Comparison of ENCODE assay signal across 14 mouse cellular contexts in the genomic region with DNA sequence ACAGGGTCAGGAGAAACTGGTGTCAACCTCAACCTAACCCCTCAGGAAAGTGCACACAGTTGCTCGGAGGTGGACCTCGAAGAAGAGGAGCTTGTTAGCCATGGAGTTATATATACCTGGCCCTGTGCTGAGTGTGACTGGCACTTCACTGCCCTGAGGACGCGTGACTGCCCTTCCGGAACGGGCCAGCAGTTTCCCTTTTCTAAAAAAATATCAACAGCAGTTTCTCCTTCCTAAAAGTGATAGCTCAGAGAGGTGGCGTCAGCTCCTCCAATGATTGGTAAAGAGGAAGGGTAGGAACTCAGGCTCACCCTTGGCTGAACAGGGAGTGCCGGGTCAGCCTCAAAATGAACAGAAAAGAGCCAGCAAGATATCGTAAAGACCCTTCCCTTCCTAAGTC. TPM values are rescaled to one million over a fixed set of nuclear protein-coding genes. Genes with fewer than 3 reads are reported as not detected.
A peak's percentile ranks its signal among the peaks of the same experiment; 100 is the strongest.
DNase-seq lines count a peak whose midpoint lies in the region; ATAC-seq and TF ChIP-seq lines count a peak whose summit lies in the region.
"Had no signal": no experiment of that assay in that cellular context is flagged by ENCODE, and none has a peak within 500 bp of the region (broad histone marks: within the 10 kb centered on the region; RNA-seq: fewer than 3 reads in every experiment).

No protein-coding gene starts in this region.

- no peak overlapping the region for H3K4me3 ChIP-seq in heart, embryonic 12.5 days
- peak overlapping the region; percentile 90; the same call in 1 of the 2 replicates for H3K4me3 ChIP-seq in spleen, adult 2 months (ENCODE audit: extremely low read depth, insufficient read depth, insufficient read length)
- no peak overlapping the region for H3K4me3 ChIP-seq in lung, postnatal 0 days (ENCODE audit: low read depth, low read length)
- H3K4me3 ChIP-seq in forebrain, embryonic 11.5 days (ENCODE audit: low read depth, low read length), result no peak overlapping the region
- H3K4me3 ChIP-seq: heart, embryonic 10.5 days; hindbrain, embryonic 13.5 days; layer of hippocampus, adult 2 months had no signal

- TF ChIP-seq EP300 in lung, postnatal 0 days (IDR thresholded peaks at IDR 0.05), result no peak

- H3K27ac ChIP-seq in heart, embryonic 12.5 days (ENCODE audit: poor library complexity, severe bottlenecking), result no peak overlapping the region
- H3K27ac ChIP-seq in spleen, adult 2 months (ENCODE audit: insufficient read depth, low read length), result peak overlapping the region; percentile 85
- H3K27ac ChIP-seq in lung, postnatal 0 days (ENCODE audit: low read length), result no peak overlapping the region
- H3K27ac ChIP-seq in forebrain, embryonic 11.5 days (ENCODE audit: low read depth, low read length), result no peak overlapping the region
- H3K27ac ChIP-seq: heart, embryonic 10.5 days; hindbrain, embryonic 13.5 days; layer of hippocampus, adult 2 months had no signal

- WGBS in heart, embryonic 12.5 days, result 68% methylated on average over 9 of the region's 9 CpGs
- 11% methylated on average over 9 of the region's 9 CpGs for WGBS in spleen, adult 2 months
- 45% methylated on average over 9 of the region's 9 CpGs for WGBS in lung, postnatal 0 days
- 85% methylated on average over 9 of the region's 9 CpGs for WGBS in forebrain, embryonic 11.5 days

- no peaks in the 10 kb centered on the region for H3K36me3 ChIP-seq in heart, embryonic 12.5 days
- H3K36me3 ChIP-seq in spleen, adult 2 months (ENCODE audit: control insufficient read depth, insufficient read depth, low read length), result peaks cover 19% of the 10 kb centered on the region
- no peaks in the 10 kb centered on the region for H3K36me3 ChIP-seq in lung, postnatal 0 days (ENCODE audit: insufficient read depth, low read length)
- H3K36me3 ChIP-seq in forebrain, embryonic 11.5 days (ENCODE audit: control insufficient read depth, insufficient read depth, low read length), result no peaks in the 10 kb centered on the region
- H3K36me3 ChIP-seq: heart, embryonic 10.5 days; hindbrain, embryonic 13.5 days had no signal

- no peak for TF ChIP-seq CTCF in spleen, adult 2 months (IDR thresholded peaks at IDR 0.05; ENCODE audit: extremely low read depth, insufficient read depth, insufficient read length, insufficient replicate concordance)
- no peak for TF ChIP-seq CTCF in lung, postnatal 0 days (IDR thresholded peaks at IDR 0.05)

- peaks cover 30% of the 10 kb centered on the region for H3K27me3 ChIP-seq in heart, embryonic 12.5 days (replicated peaks)
- no peaks in the 10 kb centered on the region for H3K27me3 ChIP-seq in spleen, adult 2 months (ENCODE audit: control insufficient read depth, insufficient read depth, low read length)
- 0 out of 2 replicates have a peak, but pooled peaks cover 10% of the 10 kb centered on the region for H3K27me3 ChIP-seq in lung, postnatal 0 days (replicated peaks; ENCODE audit: insufficient read depth, low read length)
- peaks cover 3% of the 10 kb centered on the region; the same call in 1 of the 2 replicates for H3K27me3 ChIP-seq in forebrain, embryonic 11.5 days (ENCODE audit: control insufficient read depth, insufficient read depth, low read length)

- H3K9me3 ChIP-seq in heart, embryonic 12.5 days (replicated peaks), result no peaks in the 10 kb centered on the region
- no peaks in the 10 kb centered on the region for H3K9me3 ChIP-seq in lung, postnatal 0 days (ENCODE audit: low read length)
- H3K9me3 ChIP-seq in forebrain, embryonic 11.5 days (ENCODE audit: control insufficient read depth, low read length), result no peaks in the 10 kb centered on the region
- H3K9me3 ChIP-seq: heart, embryonic 10.5 days; hindbrain, embryonic 13.5 days had no signal

- H3K4me2 ChIP-seq in heart, embryonic 12.5 days, result no peak overlapping the region
- no peak overlapping the region for H3K4me2 ChIP-seq in lung, postnatal 0 days (replicated peaks; ENCODE audit: low read depth, low read length)
- H3K4me2 ChIP-seq in forebrain, embryonic 11.5 days (ENCODE audit: low read depth, low read length, severe bottlenecking), result no peak overlapping the region
- H3K4me2 ChIP-seq: hindbrain, embryonic 13.5 days had no signal

- peak; percentile 21 to 65 for DNase-seq in heart, adult 18-20 months
- peak in 1 of 2 experiments; percentile 71 for DNase-seq in spleen, adult 2 months (ENCODE audit: low read depth in 1 of 2, low spot score in 2 of 2)
- no peak for DNase-seq in spleen, adult 12 weeks (ENCODE audit: low spot score)
- peak; percentile 51 for DNase-seq in lung, postnatal 0 days (ENCODE audit: low spot score)
- DNase-seq in urinary bladder, postnatal 4 days (ENCODE audit: low spot score in 2 of 2), result no peak
- no peak for DNase-seq in layer of hippocampus, adult 11-12 months (ENCODE audit: low spot score)
- DNase-seq in forebrain, embryonic 11.5 days (ENCODE audit: low spot score), result no peak
- DNase-seq: adrenal gland, adult 8-10 months; cerebellum, adult 11 months had no signal

- ATAC-seq in heart, embryonic 12.5 days (ENCODE audit: insufficient number of reproducible peaks, low FRiP score), result no peak
- no peak; the same call in 1 of the 2 replicates for ATAC-seq in lung, postnatal 0 days
- ATAC-seq in forebrain, embryonic 11.5 days (replicated peaks; ENCODE audit: low FRiP score), result no peak

- H3K9ac ChIP-seq in heart, embryonic 12.5 days, result no peak overlapping the region
- H3K9ac ChIP-seq in lung, postnatal 0 days (replicated peaks; ENCODE audit: low read depth), result no peak overlapping the region
- H3K9ac ChIP-seq in forebrain, embryonic 11.5 days (ENCODE audit: low read length), result no peak overlapping the region
- H3K9ac ChIP-seq: hindbrain, embryonic 13.5 days had no signal

- peaks cover 7% of the 10 kb centered on the region; the same call in 1 of the 2 replicates for H3K4me1 ChIP-seq in heart, embryonic 12.5 days (replicated peaks)
- H3K4me1 ChIP-seq in spleen, adult 2 months (ENCODE audit: control insufficient read depth, insufficient read depth, insufficient read length), result peaks cover 5% of the 10 kb centered on the region; the same call in 1 of the 2 replicates
- H3K4me1 ChIP-seq in lung, postnatal 0 days (ENCODE audit: insufficient read depth, low read depth, low read length), result no peaks in the 10 kb centered on the region; the same call in 1 of the 2 replicates
- peaks cover 5% of the 10 kb centered on the region; the same call in 1 of the 2 replicates for H3K4me1 ChIP-seq in forebrain, embryonic 11.5 days (replicated peaks; ENCODE audit: control insufficient read depth, insufficient read depth, low read length)

- no peak for TF ChIP-seq POLR2A in spleen, adult 2 months (IDR thresholded peaks at IDR 0.05; ENCODE audit: low read depth, low read length)

RNA-seq across cellular contexts. Expression of gene Themis2, which starts 2.2 kb away (rescaled TPM):
- total RNA-seq in heart, adult 18-20 months (2021), result 1 to 10 TPM; 1.5 to 2.1 TPM
- polyA plus RNA-seq in heart, embryonic 12.5 days (2016; fragmentation: Nextera tagmentation; extraction: Ambion mirVana), result 0.50 TPM in 2 replicates
- 55.0 and 68.8 TPM in 2 replicates for polyA plus RNA-seq in spleen, adult 2 months (2012; rRNA removed)
- polyA plus RNA-seq in lung, postnatal 0 days (2015; fragmentation: Nextera tagmentation; extraction: Ambion mirVana), result 1.2 and 1.8 TPM in 2 replicates
- 0.87 and 1.0 TPM in 2 replicates for polyA plus RNA-seq in forebrain, embryonic 11.5 days (2014; fragmentation: Nextera tagmentation; extraction: Ambion mirVana)
- polyA plus RNA-seq: C2C12 had no signal

RNA-seq across cellular contexts. Expression of gene Rpa2, which starts 25.9 kb away (rescaled TPM):
- total RNA-seq in heart, adult 18-20 months (2021), result 10 to 100 TPM; 11.8 to 14.1 TPM
- polyA plus RNA-seq in heart, embryonic 12.5 days (2016; fragmentation: Nextera tagmentation; extraction: Ambion mirVana), result 85.0 and 87.4 TPM in 2 replicates
- 15.4 and 19.9 TPM in 2 replicates for polyA plus RNA-seq in spleen, adult 2 months (2012; rRNA removed)
- polyA plus RNA-seq in lung, postnatal 0 days (2015; fragmentation: Nextera tagmentation; extraction: Ambion mirVana), result 23.9 and 24.0 TPM in 2 replicates
- 177 and 187 TPM in 2 replicates for polyA plus RNA-seq in forebrain, embryonic 11.5 days (2014; fragmentation: Nextera tagmentation; extraction: Ambion mirVana)

RNA-seq across cellular contexts. Expression of gene Smpdl3b, which starts 37.0 kb away (rescaled TPM):
- under 1 TPM; 0.51 to 0.79 TPM for total RNA-seq in heart, adult 18-20 months (2021)
- polyA plus RNA-seq in heart, embryonic 12.5 days (2016; fragmentation: Nextera tagmentation; extraction: Ambion mirVana), result 6.5 and 6.9 TPM in 2 replicates
- polyA plus RNA-seq in spleen, adult 2 months (2012; rRNA removed), result 1.5 and 4.2 TPM in 2 replicates
- 3.7 TPM in 2 replicates for polyA plus RNA-seq in lung, postnatal 0 days (2015; fragmentation: Nextera tagmentation; extraction: Ambion mirVana)
- polyA plus RNA-seq in forebrain, embryonic 11.5 days (2014; fragmentation: Nextera tagmentation; extraction: Ambion mirVana), result 3.8 and 4.6 TPM in 2 replicates

RNA-seq across cellular contexts. Expression of gene Ppp1r8, which starts 48.9 kb away (rescaled TPM):
- total RNA-seq in heart, adult 18-20 months (2021), result 10 to 100 TPM; 18.8 to 20.5 TPM
- 28.6 and 30.0 TPM in 2 replicates for polyA plus RNA-seq in heart, embryonic 12.5 days (2016; fragmentation: Nextera tagmentation; extraction: Ambion mirVana)
- polyA plus RNA-seq in spleen, adult 2 months (2012; rRNA removed), result 21.3 and 25.0 TPM in 2 replicates
- polyA plus RNA-seq in lung, postnatal 0 days (2015; fragmentation: Nextera tagmentation; extraction: Ambion mirVana), result 18.3 and 21.0 TPM in 2 replicates
- polyA plus RNA-seq in forebrain, embryonic 11.5 days (2014; fragmentation: Nextera tagmentation; extraction: Ambion mirVana), result 69.6 and 80.4 TPM in 2 replicates

Comparison
In these comparisons a context has a peak if more than half of its experiments do, and no peak if none do; other contexts are left out.
1. DNase-seq: peak in heart, adult 18-20 months (2 of 2) and lung, postnatal 0 days (single experiment); none in spleen, adult 12 weeks (single experiment), urinary bladder, postnatal 4 days (0 of 2), layer of hippocampus, adult 11-12 months (single experiment) and forebrain, embryonic 11.5 days (single experiment).
2. RNA of gene Themis2, which starts 2.2 kb away (polyA plus RNA-seq): 55.0 to 68.8 TPM in spleen, adult 2 months; 1.2 to 1.8 TPM in lung, postnatal 0 days, 0.87 to 1.0 TPM in forebrain, embryonic 11.5 days and 0.50 TPM in heart, embryonic 12.5 days; every median in the first group is over 10 times any median in the second.